Mouse (Mus musculus) frontal cortex, postnatal 10 days (tissue): ENCODE data around the gene Gcgr.

Experiments
- DNase-seq, 2 experiments: peaks; one replicate each; pipeline ENCODE4 v3.0.0; 2022; ENCODE audit warnings: low spot score in 2 of 2, mixed read lengths in 1 of 2

The Gcgr gene

DNA sequence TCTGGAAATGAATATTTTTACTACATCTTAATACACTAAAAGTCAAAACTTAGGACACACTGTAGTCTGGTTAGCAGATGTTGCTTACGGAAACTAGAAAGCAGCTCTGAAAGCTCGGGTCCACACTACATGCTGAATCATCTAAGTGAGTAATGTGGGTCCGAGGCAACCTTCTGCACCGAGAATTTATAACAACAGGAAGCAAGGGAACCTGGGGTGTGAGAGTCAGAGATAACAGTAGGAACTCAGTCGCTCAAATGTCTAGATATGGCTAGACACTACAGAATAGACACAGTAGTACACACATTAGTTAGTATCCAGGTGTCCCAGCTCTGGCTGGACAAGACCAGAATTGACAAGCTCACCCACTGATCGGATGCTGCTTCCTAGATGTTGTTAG lies 58.0 kb downstream of the Gcgr start:
- DNase-seq: no peak
